Mouse (Mus musculus): Measurements from ENCODE around the gene Akap9.
A peak's percentile ranks its signal among the peaks of the same experiment; 100 is the strongest.
"Not testable (repeated sequence)": the region's sequence is repeated elsewhere in the genome, so short reads cannot be mapped to it uniquely, and the experiment has no call there.

Gene Akap9

GRCm38 (mm10) chr5:3970936-3971335 lies 43.1 kb downstream of the Akap9 start:
- no peak for DNase-seq (ENCODE audit: low spot score)

- DNase-seq (ENCODE audit: low spot score) = no peak
Observed at GRCm38 (mm10) chr5:3973764-3974163, 45.9 kb downstream of the Akap9 start.

GRCm38 (mm10) chr5:3974896-3975295 lies 47.0 kb downstream of the Akap9 start:
- DNase-seq (ENCODE audit: low spot score) = no peak

- no peak for DNase-seq (ENCODE audit: low spot score)
Observed at GRCm38 (mm10) chr5:3976111-3976510, 48.3 kb downstream of the Akap9 start.

- no peak for DNase-seq (ENCODE audit: low spot score)
Observed at GRCm38 (mm10) chr5:3977904-3978303, 50.0 kb downstream of the Akap9 start.

- no peak for DNase-seq (ENCODE audit: low spot score)
Observed at GRCm38 (mm10) chr5:3989608-3990007, 61.8 kb downstream of the Akap9 start.

GRCm38 (mm10) chr5:3990499-3990898 lies 62.6 kb downstream of the Akap9 start:
- no peak for DNase-seq (ENCODE audit: low spot score)

- no peak for DNase-seq (ENCODE audit: low spot score)
Observed at GRCm38 (mm10) chr5:4004531-4005469, 76.9 kb downstream of the Akap9 start.

- no peak for DNase-seq (ENCODE audit: low spot score)
Observed at GRCm38 (mm10) chr5:4006606-4007005, 78.8 kb downstream of the Akap9 start.

GRCm38 (mm10) chr5:4008266-4008665 lies 80.4 kb downstream of the Akap9 start:
- DNase-seq (ENCODE audit: low spot score) = no peak

- DNase-seq (ENCODE audit: low spot score) = no peak
Observed at GRCm38 (mm10) chr5:4009540-4009939, 81.7 kb downstream of the Akap9 start.

- not testable (repeated sequence) for DNase-seq (ENCODE audit: low spot score)
Observed at GRCm38 (mm10) chr5:4017646-4018045, 89.8 kb downstream of the Akap9 start.

- DNase-seq (ENCODE audit: low spot score) = no peak
Observed at GRCm38 (mm10) chr5:4019377-4019776, 91.5 kb downstream of the Akap9 start.

- DNase-seq (ENCODE audit: low spot score) = no peak
Observed at GRCm38 (mm10) chr5:4020018-4020417, 92.2 kb downstream of the Akap9 start.

- DNase-seq (ENCODE audit: low spot score) = no peak
Observed at GRCm38 (mm10) chr5:4023186-4023585, 95.3 kb downstream of the Akap9 start.

GRCm38 (mm10) chr5:4023742-4024681 lies 96.2 kb downstream of the Akap9 start:
- peak; percentile 42 for DNase-seq (ENCODE audit: low spot score)

- DNase-seq (ENCODE audit: low spot score) = no peak
Observed at GRCm38 (mm10) chr5:4024727-4025126, 96.9 kb downstream of the Akap9 start.

GRCm38 (mm10) chr5:4026336-4026735 lies 98.5 kb downstream of the Akap9 start:
- not testable (repeated sequence) for DNase-seq (ENCODE audit: low spot score)

- no peak for DNase-seq (ENCODE audit: low spot score)
Observed at GRCm38 (mm10) chr5:4028486-4029173, 100.8 kb downstream of the Akap9 start.

GRCm38 (mm10) chr5:4031846-4032245 lies 104.0 kb downstream of the Akap9 start:
- DNase-seq (ENCODE audit: low spot score) = no peak

- DNase-seq (ENCODE audit: low spot score) = no peak
Observed at GRCm38 (mm10) chr5:4036686-4037085, 108.8 kb downstream of the Akap9 start.

- no peak for DNase-seq (ENCODE audit: low spot score)
Observed at GRCm38 (mm10) chr5:4039351-4039750, 111.5 kb downstream of the Akap9 start.

Data from ovary, postnatal 36 days (tissue).